Mouse (Mus musculus): ENCODE data around the gene Exoc5. TPM values are rescaled to one million over a fixed set of nuclear protein-coding genes. Genes with fewer than 3 reads are reported as not detected.

Exoc5 gene
- polyA plus RNA-seq, 1 experiment from 2014 or later: 16.9 TPM

DNA sequence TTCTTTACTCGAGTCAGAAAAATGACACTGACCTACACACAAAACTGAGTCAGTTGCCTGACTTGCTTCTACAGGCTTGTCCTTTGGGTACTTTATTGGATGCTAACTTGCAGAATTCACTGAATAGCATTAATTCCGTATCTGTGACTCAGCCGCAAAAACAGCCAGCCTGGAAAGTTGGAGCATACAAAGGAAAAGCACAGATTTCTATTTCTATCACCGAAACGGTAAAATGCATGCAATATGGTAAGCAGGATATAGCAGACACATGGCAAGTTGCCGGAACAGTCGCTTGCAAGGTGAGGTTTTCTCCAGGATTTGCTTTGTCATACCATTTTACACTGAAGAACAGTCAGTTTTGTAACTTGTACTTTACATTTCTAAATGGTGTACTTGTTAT lies 7.4 kb upstream of the Exoc5 start:
- H3K36me3 ChIP-seq (ENCODE audit: control insufficient read depth, insufficient read depth): no peaks in the 10 kb centered on the region; the same call in none of the 2 replicates
- ATAC-seq (ENCODE audit: low read depth): no peak
- H3K4me2 ChIP-seq (ENCODE audit: low read depth, low read length): no peak overlapping the region
- WGBS (ENCODE audit: insufficient replicate concordance): 81% methylated on average over 7 of the region's 7 CpGs
- H3K9me3 ChIP-seq (replicated peaks; ENCODE audit: control insufficient read depth, low read length): no peaks in the 10 kb centered on the region
- no peaks in the 10 kb centered on the region for H3K4me1 ChIP-seq (ENCODE audit: control insufficient read depth, low read depth, low read length)
- H3K4me3 ChIP-seq (ENCODE audit: low read depth, low read length): no peak overlapping the region
- no peak overlapping the region for H3K27ac ChIP-seq (ENCODE audit: low read length)
- no peaks in the 10 kb centered on the region for H3K27me3 ChIP-seq (ENCODE audit: control insufficient read depth, insufficient read depth, low read depth, low read length)
- H3K9ac ChIP-seq (ENCODE audit: low read depth, low read length): no peak overlapping the region

DNA sequence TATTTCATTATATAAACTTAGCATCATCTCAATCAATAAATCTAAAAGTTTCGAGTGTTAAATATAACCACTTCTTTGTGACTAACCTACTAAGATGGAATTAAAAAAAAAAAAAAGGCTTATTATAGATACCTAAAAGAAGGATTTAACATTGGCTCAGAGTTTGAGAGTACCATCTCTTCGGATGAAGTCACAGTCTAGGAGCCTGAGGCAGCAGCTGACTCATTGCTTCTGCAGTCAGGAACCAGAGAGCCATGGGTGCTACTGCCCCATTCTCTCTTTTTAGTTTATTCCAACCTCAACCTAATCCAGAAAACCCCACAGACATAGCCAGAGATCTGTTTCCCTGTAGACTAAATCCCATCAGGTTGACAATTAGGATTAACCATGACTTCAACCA lies 6.4 kb upstream of the Exoc5 start:
- H3K9me3 ChIP-seq (replicated peaks; ENCODE audit: control insufficient read depth, low read length): no peaks in the 10 kb centered on the region
- 72% methylated on average over 2 of the region's 2 CpGs for WGBS (ENCODE audit: insufficient replicate concordance)
- H3K27ac ChIP-seq (ENCODE audit: low read length): no peak overlapping the region
- H3K4me1 ChIP-seq (ENCODE audit: control insufficient read depth, low read depth, low read length): peaks cover 2% of the 10 kb centered on the region; the same call in 1 of the 2 replicates
- no peak overlapping the region for H3K4me2 ChIP-seq (ENCODE audit: low read depth, low read length)
- H3K9ac ChIP-seq (ENCODE audit: low read depth, low read length): no peak overlapping the region
- no peaks in the 10 kb centered on the region; the same call in none of the 2 replicates for H3K36me3 ChIP-seq (ENCODE audit: control insufficient read depth, insufficient read depth)
- H3K27me3 ChIP-seq (ENCODE audit: control insufficient read depth, insufficient read depth, low read depth, low read length): no peaks in the 10 kb centered on the region
- H3K4me3 ChIP-seq (ENCODE audit: low read depth, low read length): no peak overlapping the region
- ATAC-seq (ENCODE audit: low read depth): no peak

DNA sequence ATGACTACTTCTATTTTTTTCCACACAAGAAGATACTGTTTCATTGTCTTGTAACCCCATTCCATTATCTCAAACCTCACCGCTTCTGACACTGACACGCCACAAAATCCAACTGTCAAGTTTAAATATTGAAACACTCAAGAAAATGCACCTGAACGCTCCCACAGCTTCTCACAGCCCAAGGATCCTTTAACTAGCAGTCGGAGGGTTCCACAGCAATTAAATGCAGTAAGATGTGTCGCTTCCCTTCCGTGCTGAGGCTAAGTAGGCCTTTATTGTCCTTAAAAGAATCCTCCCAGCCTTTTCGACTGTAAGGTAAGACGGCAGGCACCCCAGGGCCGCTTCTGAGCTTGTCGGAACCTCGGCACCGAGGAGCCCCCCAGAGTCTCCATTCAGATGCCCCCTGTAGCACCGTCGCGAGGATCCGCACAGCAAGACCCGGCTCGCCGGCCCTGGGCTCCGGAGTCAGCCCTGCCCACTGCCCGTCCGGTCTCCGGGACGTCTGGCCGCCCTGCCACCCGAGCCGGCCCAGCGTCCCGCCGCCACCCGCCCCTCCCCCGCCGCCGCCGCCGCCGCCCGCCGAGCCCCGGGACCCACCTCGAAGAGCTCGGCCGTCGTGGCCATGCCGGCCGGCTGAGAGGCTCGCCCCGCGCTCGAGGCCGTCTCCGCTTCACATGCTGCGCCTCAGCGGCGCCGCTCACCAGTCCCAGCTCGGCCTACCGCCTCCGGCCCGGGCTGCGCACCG lies 752 bp downstream of the Exoc5 start, which contains the start of gene Ap5m1:
TSS of gene Ap5m1 (plus strand) at position 569 of the 745 bp plus-strand sequence.
- Histone ChIP-seq H3K27ac (ENCODE audit: low read length) (peak within 1 kb of the TSS; percentile 99), H3K4me2 (ENCODE audit: low read depth, low read length) (peak within 1 kb of the TSS; percentile 80), H3K9ac (ENCODE audit: low read depth, low read length) (peak within 1 kb of the TSS; percentile 98), H3K4me1 (ENCODE audit: control insufficient read depth, low read depth, low read length) (peaks cover 8% of the 10 kb centered on the region), H3K36me3 (ENCODE audit: control insufficient read depth, insufficient read depth) (no peaks in the 10 kb centered on the region), H3K9me3 (replicated peaks; ENCODE audit: control insufficient read depth, low read length) (no peaks in the 10 kb centered on the region), H3K27me3 (ENCODE audit: control insufficient read depth, insufficient read depth, low read depth, low read length) (no peaks in the 10 kb centered on the region), H3K4me3 (ENCODE audit: low read depth, low read length) (peak within 1 kb of the TSS; percentile 98)
- peak; percentile 64 for ATAC-seq (ENCODE audit: low read depth)
- WGBS (ENCODE audit: insufficient replicate concordance): under 1% methylated on average over 39 of the region's 62 CpGs

DNA sequence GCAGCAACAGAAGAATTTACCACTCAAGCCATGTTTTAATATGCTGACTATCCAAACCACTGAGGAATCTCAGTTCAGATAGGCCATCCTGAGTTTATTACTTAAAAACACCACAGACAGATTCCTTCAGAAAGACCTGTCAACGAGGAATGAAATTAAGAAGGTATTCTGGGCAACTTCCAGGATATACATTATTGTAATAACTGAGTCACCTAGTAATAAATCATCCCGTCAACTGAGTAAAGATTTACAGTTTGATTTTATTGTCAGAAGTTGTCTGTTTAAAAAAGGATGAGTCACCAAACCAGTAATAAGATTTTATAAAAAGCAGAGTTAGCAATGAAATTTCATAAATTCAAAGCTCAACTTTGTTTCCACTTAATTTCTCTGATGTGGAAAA lies 2.6 kb downstream of the Exoc5 start:
- no peaks in the 10 kb centered on the region for H3K36me3 ChIP-seq (ENCODE audit: control insufficient read depth, insufficient read depth)
- no peak overlapping the region for H3K4me3 ChIP-seq (ENCODE audit: low read depth, low read length)
- WGBS (ENCODE audit: insufficient replicate concordance): 57% methylated on average over 2 of the region's 2 CpGs
- no peak for ATAC-seq (ENCODE audit: low read depth)
- no peaks in the 10 kb centered on the region for H3K9me3 ChIP-seq (replicated peaks; ENCODE audit: control insufficient read depth, low read length)
- H3K4me1 ChIP-seq (ENCODE audit: control insufficient read depth, low read depth, low read length): peaks cover 8% of the 10 kb centered on the region
- H3K27ac ChIP-seq (ENCODE audit: low read length): no peak overlapping the region
- no peak overlapping the region for H3K9ac ChIP-seq (ENCODE audit: low read depth, low read length)
- H3K4me2 ChIP-seq (ENCODE audit: low read depth, low read length): no peak overlapping the region
- no peaks in the 10 kb centered on the region for H3K27me3 ChIP-seq (ENCODE audit: control insufficient read depth, insufficient read depth, low read depth, low read length)

DNA sequence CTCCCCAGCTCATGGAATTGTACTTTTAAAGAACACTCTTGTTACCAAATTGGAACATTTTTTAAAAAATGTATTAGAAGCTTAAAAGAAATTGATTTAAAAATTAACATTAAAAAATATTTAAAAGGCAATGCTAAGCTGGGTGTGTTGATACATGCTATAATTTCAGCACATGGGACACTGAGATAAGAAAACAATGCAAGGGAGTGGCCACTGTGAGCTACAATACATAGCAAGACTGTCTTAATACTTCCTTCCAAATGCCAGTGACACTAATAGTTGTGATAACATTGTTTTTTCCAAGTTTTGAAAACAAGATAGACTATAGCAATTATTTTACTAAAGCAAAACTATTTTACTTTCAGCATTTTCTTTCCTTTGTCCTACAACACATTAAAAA lies 17.0 kb downstream of the Exoc5 start:
- no peaks in the 10 kb centered on the region for H3K27me3 ChIP-seq (ENCODE audit: control insufficient read depth, insufficient read depth, low read depth, low read length)
- no peak for ATAC-seq (ENCODE audit: low read depth)
- no peak overlapping the region for H3K27ac ChIP-seq (ENCODE audit: low read length)
- H3K4me3 ChIP-seq (ENCODE audit: low read depth, low read length): no peak overlapping the region
- H3K4me1 ChIP-seq (ENCODE audit: control insufficient read depth, low read depth, low read length): no peaks in the 10 kb centered on the region
- no peaks in the 10 kb centered on the region for H3K36me3 ChIP-seq (ENCODE audit: control insufficient read depth, insufficient read depth)
- H3K9me3 ChIP-seq (replicated peaks; ENCODE audit: control insufficient read depth, low read length): no peaks in the 10 kb centered on the region
- H3K4me2 ChIP-seq (ENCODE audit: low read depth, low read length): no peak overlapping the region
- no peak overlapping the region for H3K9ac ChIP-seq (ENCODE audit: low read depth, low read length)

- Histone ChIP-seq H3K9ac (ENCODE audit: low read depth, low read length) (no peak overlapping the region), H3K27me3 (ENCODE audit: control insufficient read depth, insufficient read depth, low read depth, low read length) (no peaks in the 10 kb centered on the region), H3K9me3 (replicated peaks; ENCODE audit: control insufficient read depth, low read length) (no peaks in the 10 kb centered on the region), H3K4me1 (ENCODE audit: control insufficient read depth, low read depth, low read length) (no peaks in the 10 kb centered on the region), H3K4me2 (ENCODE audit: low read depth, low read length) (no peak overlapping the region), H3K27ac (ENCODE audit: low read length) (no peak overlapping the region), H3K36me3 (ENCODE audit: control insufficient read depth, insufficient read depth) (no peaks in the 10 kb centered on the region), H3K4me3 (ENCODE audit: low read depth, low read length) (no peak overlapping the region)
- WGBS (ENCODE audit: insufficient replicate concordance): 87% methylated on average over 4 of the region's 4 CpGs
- no peak for ATAC-seq (ENCODE audit: low read depth)
Observed at GRCm38 (mm10) chr14:49045610-49046009, 20.8 kb downstream of the Exoc5 start.

DNA sequence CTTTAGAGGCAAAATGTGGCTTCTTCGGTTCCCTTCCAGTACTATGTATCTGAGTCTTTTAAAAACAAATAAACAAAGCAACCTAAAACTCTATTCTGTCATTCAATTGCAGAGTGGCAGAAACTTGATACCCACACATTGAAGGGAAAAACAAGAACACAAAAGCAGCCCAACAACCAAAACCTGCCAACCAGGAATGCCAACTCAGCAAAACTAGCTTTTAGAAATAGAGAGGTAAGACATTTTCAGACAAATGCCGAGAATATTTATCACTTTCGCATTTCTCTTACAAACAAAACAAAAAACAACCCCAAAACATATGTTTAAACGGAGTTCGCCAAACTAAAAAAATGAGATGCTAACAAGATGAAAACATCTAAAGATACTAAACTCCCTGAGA lies 37.5 kb downstream of the Exoc5 start:
- Histone ChIP-seq H3K4me2 (ENCODE audit: low read depth, low read length) (no peak overlapping the region), H3K27me3 (ENCODE audit: control insufficient read depth, insufficient read depth, low read depth, low read length) (no peaks in the 10 kb centered on the region), H3K4me1 (ENCODE audit: control insufficient read depth, low read depth, low read length) (no peaks in the 10 kb centered on the region), H3K36me3 (ENCODE audit: control insufficient read depth, insufficient read depth) (peaks cover 4% of the 10 kb centered on the region), H3K4me3 (ENCODE audit: low read depth, low read length) (no peak overlapping the region), H3K9me3 (replicated peaks; ENCODE audit: control insufficient read depth, low read length) (no peaks in the 10 kb centered on the region), H3K9ac (ENCODE audit: low read depth, low read length) (no peak overlapping the region), H3K27ac (ENCODE audit: low read length) (no peak overlapping the region)
- WGBS (ENCODE audit: insufficient replicate concordance): 83% methylated on average over 5 of the region's 5 CpGs
- ATAC-seq (ENCODE audit: low read depth): no peak

DNA sequence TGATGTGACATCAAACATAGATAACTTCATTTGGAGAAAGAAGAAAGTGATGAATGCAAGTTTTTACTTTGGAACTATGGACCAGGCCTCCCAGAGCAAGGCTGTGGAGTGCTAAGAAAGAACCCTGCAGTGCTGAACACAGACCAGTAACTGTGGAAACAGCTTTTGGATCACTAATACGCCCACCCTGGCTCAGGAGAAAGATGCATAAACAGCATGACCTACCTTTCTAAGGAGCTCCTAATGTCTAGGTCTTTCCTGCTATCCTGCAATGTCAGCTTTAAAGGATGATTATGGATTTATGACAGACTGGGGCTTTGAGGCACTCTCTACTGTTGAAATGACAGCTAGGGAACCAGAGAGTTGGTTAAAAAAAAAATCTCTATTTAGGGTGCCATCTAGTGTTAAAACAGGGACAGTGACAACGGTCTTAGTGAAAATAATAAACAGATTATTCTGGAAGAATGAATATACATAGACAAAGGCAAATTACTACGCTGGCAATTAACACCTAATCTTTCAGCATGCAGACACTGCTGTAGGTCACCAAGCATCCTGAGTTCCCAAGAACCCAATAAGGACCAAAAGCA lies 38.6 kb downstream of the Exoc5 start:
- H3K4me1 ChIP-seq (ENCODE audit: control insufficient read depth, low read depth, low read length): no peaks in the 10 kb centered on the region
- no peaks in the 10 kb centered on the region for H3K27me3 ChIP-seq (ENCODE audit: control insufficient read depth, insufficient read depth, low read depth, low read length)
- H3K4me3 ChIP-seq (ENCODE audit: low read depth, low read length): no peak overlapping the region
- H3K9me3 ChIP-seq (replicated peaks; ENCODE audit: control insufficient read depth, low read length): no peaks in the 10 kb centered on the region
- peaks cover 4% of the 10 kb centered on the region for H3K36me3 ChIP-seq (ENCODE audit: control insufficient read depth, insufficient read depth)
- no peak for ATAC-seq (ENCODE audit: low read depth)
- H3K27ac ChIP-seq (ENCODE audit: low read length): no peak overlapping the region
- no peak overlapping the region for H3K4me2 ChIP-seq (ENCODE audit: low read depth, low read length)
- 73% methylated on average over 3 of the region's 3 CpGs for WGBS (ENCODE audit: insufficient replicate concordance)
- no peak overlapping the region for H3K9ac ChIP-seq (ENCODE audit: low read depth, low read length)

- ATAC-seq (ENCODE audit: low read depth): peak; percentile 55; the same call in 1 of the 2 replicates
- H3K4me1 ChIP-seq (ENCODE audit: control insufficient read depth, low read depth, low read length): no peaks in the 10 kb centered on the region
- peaks cover 4% of the 10 kb centered on the region for H3K36me3 ChIP-seq (ENCODE audit: control insufficient read depth, insufficient read depth)
- no peaks in the 10 kb centered on the region for H3K27me3 ChIP-seq (ENCODE audit: control insufficient read depth, insufficient read depth, low read depth, low read length)
- no peak overlapping the region for H3K4me3 ChIP-seq (ENCODE audit: low read depth, low read length)
- no peaks in the 10 kb centered on the region for H3K9me3 ChIP-seq (replicated peaks; ENCODE audit: control insufficient read depth, low read length)
- no peak overlapping the region for H3K4me2 ChIP-seq (ENCODE audit: low read depth, low read length)
- H3K27ac ChIP-seq (ENCODE audit: low read length): no peak overlapping the region
- WGBS (ENCODE audit: insufficient replicate concordance): 79% methylated on average over 6 of the region's 6 CpGs
- H3K9ac ChIP-seq (ENCODE audit: low read depth, low read length): no peak overlapping the region
Observed at GRCm38 (mm10) chr14:49027040-49027778, 39.2 kb downstream of the Exoc5 start.

All from liver, embryonic 16.5 days (tissue).